Mouse (Mus musculus) kidney, adult 11 months (tissue): ENCODE data around the gene Ttc39b.

Experiments
- DNase-seq: peaks from one replicate; pipeline ENCODE4 v3.0.0; 2022

The Ttc39b gene

GRCm38 (mm10) chr4:83316718-83317117 lies 7.3 kb downstream of the Ttc39b start:
- no peak for DNase-seq

- DNase-seq = no peak
These were observed 8.1 kb downstream of the Ttc39b start for GRCm38 (mm10) chr4:83315930-83316329.

GRCm38 (mm10) chr4:83314922-83315881 lies 8.9 kb downstream of the Ttc39b start:
- no peak for DNase-seq

DNA sequence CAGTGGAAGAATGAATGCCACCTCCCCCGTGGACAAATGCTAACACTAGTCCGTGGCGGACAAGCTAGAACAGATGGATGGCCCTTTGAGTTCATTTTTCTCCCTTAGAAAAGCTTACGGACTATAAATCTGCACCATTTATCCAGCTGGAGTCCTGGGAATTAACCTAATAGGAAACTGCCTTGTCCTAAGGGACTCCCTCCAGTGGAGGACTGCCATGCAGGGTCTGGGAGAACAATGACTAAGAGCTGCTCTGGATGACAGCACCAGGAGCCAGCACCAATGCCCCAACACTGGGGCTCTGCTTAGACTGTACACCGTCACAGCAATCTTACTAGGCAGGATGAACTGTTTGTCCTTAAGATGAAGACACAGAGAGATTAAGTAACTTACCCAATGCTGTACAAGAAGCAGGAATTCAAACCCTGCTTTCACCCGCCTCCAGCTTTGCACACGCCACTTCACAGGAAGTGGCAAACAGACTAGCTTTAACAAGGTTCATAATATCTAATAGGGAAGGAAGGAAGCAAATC lies 9.7 kb downstream of the Ttc39b start:
- no peak for DNase-seq

DNA sequence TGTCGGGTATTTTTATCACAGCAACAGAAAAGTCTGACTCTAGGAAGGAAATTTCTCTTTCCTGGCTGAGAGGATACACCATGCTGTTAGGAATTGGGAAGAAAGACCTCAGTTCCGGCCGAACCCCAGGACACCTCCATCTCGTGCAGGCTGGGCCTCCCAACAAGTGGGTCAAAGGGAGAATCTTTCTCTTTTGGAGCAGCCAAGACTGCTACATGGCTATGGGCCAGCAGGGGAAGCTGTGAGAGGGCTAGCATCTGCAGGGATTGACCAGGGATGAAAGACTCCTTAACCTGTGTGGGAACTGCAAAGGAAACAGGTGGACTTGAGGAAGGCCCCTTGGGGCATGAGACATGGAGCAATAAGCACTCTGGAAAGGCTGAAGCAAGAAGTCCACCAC lies 11.7 kb downstream of the Ttc39b start:
- DNase-seq = no peak

DNA sequence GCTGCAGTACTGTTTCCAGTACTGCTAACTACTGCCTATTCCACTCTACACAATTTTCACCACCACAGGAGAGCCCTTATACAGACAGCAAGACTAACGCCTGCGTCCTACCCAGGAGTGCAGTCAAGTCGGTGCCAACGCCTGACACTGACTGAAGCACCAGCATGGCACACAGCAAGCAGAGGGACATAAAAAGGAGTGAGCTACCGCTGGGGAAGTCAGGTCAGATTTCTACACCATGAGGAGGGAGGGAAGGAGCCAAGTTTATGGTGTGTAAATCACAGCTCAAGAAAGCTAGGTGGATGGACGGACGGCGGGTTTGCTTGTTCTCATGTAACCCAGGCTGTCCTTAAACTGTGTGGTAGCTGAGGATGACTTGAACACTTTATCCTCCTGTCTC lies 12.6 kb downstream of the Ttc39b start:
- DNase-seq = no peak

DNA sequence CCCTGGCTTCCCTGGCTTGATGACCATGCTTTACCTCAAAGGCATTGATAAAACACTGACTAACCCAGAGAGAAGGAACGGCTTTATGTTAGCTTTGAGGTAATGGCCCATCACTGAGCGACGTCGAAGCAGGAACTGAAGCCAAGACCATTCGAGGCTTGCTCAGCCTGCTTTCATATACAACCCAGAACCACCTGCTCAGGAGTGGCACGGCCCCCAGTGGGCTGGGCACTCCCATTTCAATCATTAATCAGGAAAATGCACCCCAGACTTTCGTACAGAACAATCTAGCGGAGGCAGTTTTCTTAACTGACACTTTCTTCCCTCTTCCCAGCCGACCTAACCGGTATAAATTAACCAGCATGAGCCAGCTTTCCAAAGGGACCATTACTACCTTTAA lies 13.1 kb downstream of the Ttc39b start:
- DNase-seq = peak; percentile 60

DNA sequence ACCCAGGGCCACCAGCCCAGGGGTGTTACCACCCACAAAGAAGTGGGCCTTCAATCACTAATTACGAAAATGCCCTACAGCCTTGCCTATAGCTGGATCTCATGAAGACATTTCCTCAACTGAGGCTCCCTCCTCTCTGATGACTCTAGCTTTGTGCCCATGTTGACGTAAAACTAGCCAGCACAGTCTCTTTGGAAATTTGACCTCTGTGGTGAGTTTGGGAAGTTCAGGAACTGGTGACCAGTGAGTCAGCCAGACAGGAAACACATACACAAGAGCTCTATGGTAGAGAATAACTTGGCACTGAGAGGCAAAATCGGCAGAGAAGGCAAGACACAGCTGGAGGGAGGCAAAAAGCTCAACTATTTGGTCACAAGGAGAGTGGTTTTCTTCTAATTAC lies 15.1 kb downstream of the Ttc39b start:
- DNase-seq = no peak

GRCm38 (mm10) chr4:83307686-83308469 lies 16.2 kb downstream of the Ttc39b start:
- DNase-seq = peak; percentile 47

- no peak for DNase-seq
These were observed 17.2 kb downstream of the Ttc39b start for GRCm38 (mm10) chr4:83306879-83307278.

DNA sequence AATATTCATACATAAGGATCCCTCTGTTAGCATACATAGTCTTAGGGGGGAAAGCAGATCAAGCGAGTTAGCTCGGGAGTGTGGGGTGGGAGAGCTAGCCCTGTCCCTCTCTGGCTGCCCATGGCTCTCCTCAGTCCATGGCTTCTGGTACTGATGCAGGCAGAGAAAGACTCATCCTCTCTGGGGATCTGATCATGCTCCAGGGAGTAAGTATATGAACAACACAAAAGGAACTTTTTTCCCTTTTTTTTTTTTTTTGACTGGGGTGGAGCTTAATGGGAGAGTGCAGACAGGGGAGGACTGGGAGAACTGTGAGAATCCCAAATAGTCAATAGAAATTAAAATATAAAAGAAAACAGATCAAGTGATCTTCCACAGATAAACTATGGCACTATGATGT lies 19.0 kb downstream of the Ttc39b start:
- no peak for DNase-seq

- DNase-seq = peak; percentile 70
These were observed 20.9 kb downstream of the Ttc39b start for GRCm38 (mm10) chr4:83302887-83303827.

DNA sequence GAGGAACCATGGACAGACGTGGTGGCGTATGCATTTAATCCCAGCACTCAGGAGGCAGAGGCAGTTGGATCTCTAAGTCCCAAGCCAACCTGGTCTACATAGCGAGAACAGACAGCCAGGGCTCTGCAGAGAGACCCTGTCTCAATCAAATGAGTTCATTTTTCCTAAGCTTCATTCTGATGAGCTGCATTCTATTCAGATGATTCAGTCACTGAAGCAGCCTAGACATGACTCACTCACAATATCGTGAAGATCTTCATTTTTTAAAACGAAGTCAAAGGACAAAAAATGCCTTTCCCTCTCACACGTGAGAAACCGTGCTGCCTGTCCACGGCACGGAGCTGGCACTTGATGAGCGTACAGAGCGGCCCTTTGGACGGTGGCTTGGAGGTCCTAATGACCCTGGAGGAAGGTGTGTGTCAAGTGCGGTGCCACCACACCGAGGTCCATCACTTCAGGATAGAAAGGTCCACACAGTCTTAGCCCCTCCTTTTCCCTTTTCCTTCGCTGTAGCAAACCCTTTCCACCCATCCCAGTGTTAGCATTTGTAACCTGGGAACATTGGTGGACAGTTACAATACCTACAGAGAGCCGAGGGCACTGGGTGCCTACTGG lies 21.8 kb downstream of the Ttc39b start:
- DNase-seq = no peak

DNA sequence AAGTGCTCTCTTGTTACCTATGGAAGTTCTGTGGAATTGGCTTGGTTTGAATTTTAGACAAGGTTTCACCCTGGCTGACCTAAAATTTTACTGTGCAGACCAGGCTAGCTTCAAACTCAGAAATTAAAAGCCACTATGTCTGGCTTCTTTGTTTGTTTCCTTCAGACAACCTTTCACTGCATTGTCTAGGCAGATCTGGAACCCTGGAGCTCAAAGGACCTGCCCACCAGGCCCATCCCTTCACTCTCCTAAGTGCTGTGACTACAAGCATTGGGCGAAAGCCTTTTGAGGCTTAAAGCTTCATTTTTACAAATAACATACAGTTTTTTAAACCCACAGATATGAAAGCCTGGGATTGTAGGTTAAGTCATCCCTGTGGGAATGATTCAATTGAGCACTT lies 22.3 kb downstream of the Ttc39b start:
- DNase-seq = no peak

- DNase-seq = no peak
These were observed 39.2 kb downstream of the Ttc39b start for GRCm38 (mm10) chr4:83284768-83285350.

DNA sequence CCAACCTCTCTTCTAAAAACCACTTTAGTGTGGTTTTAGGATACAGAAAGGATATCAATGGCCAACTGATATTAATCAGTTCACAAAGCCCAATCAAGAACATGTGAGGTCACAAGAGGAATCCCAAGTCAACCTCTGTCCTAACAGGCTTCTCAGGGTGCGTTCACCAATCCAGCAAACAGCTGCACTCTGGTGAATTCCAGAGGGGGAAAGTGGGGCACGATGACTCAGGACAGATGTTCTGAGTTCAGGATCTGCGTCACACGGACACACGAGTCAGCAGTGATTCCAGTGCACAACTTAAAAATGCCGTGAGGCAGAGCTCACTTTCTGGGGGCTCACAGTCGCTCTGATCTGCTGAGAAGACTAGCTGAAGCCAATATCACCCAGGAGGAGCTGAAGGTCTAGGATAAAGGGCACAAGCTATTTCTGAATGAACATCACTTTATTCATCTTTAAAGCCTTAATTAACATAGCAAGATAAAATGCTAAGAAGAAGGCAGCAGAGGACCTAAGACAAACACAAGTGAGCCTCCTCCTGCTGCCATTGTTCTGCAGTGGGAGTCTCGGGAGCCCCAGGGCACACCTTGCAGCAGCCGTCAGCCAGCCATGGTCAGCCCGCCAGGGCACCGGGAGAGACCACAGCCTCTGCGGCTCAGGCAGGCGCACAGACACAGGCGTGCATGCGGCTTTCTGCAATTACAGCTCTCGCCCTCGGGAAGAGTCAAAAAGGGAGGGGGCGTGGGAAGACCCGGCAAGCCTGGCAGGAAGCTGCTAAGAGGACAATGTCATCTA lies 39.9 kb downstream of the Ttc39b start:
- no peak for DNase-seq

- no peak for DNase-seq
These were observed 41.6 kb downstream of the Ttc39b start for GRCm38 (mm10) chr4:83282424-83282823.

DNA sequence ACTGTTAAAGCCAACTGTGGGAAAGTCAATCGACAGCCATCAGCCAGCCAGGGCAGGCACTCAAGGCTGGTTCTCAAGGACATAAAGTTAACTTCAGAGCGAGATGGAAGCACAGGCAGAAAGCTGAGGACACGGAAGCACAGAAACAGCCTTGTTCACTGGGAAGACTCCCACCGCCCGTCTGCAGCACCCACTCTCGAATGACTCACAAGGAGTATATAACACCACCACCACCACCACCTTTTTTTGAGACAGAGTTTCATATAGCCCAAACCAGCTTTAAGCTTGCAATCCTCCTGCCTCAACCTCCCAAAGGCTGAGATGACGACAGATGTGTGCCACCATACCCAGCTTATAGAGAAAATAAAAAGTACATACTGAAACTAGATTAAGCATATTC lies 44.8 kb downstream of the Ttc39b start:
- DNase-seq = no peak

- DNase-seq = no peak
These were observed 49.8 kb downstream of the Ttc39b start for GRCm38 (mm10) chr4:83274241-83274640.

GRCm38 (mm10) chr4:83273616-83274050 lies 50.4 kb downstream of the Ttc39b start:
- no peak for DNase-seq
